Comparison of ENCODE assay signal across 10 mouse cellular contexts in genomic region chr14:25401104-25401963, GRCm38 (mm10). TPM values are rescaled to one million over a fixed set of nuclear protein-coding genes. Genes with fewer than 3 reads are reported as not detected.
DNase-seq lines count a peak whose midpoint lies in the region; ATAC-seq lines count a peak whose summit lies in the region.
"Had no signal": no experiment of that assay in that cellular context is flagged by ENCODE, and none has a peak within 500 bp of the region (broad histone marks: within the 10 kb centered on the region; RNA-seq: fewer than 3 reads in every experiment).

No protein-coding gene starts in this region.

- H3K36me3 ChIP-seq in lung, embryonic 16.5 days (ENCODE audit: control insufficient read depth, insufficient read depth, low read length), result no peaks in the 10 kb centered on the region

- H3K4me1 ChIP-seq in lung, embryonic 16.5 days (replicated peaks; ENCODE audit: control insufficient read depth, insufficient read depth, low read length), result peaks cover 8% of the 10 kb centered on the region

- intact Hi-C loops in heart, postnatal 25 days (cut with DNase I), result loop anchor here (2.0 kb wide), 1 partner anchor 39 kb away; no protein-coding TSS in a partner anchor
- intact Hi-C loops in left cerebral cortex, postnatal 25 days (cut with DNase I), result no loop called here

- peak; percentile 57 for ATAC-seq in common myeloid progenitor, adult 5-6 weeks (replicated peaks; ENCODE audit: low read depth, poor library complexity, severe bottlenecking)
- ATAC-seq in lung, embryonic 16.5 days (ENCODE audit: low read depth), result peak; percentile 55
- ATAC-seq: hindbrain, postnatal 0 days; Patski had no signal

- peak overlapping the region; percentile 65 for H3K27ac ChIP-seq in lung, embryonic 16.5 days (ENCODE audit: low read length)
- H3K27ac ChIP-seq: hindbrain, postnatal 0 days had no signal

- WGBS in lung, embryonic 16.5 days, result 74% methylated on average over 19 of the region's 19 CpGs

- H3K27me3 ChIP-seq in lung, embryonic 16.5 days (ENCODE audit: control insufficient read depth, insufficient read depth, low read depth, low read length), result no peaks in the 10 kb centered on the region
- H3K27me3 ChIP-seq: Patski had no signal

- H3K4me2 ChIP-seq in lung, embryonic 16.5 days (ENCODE audit: low read depth, low read length), result no peak overlapping the region

- H3K4me3 ChIP-seq in lung, embryonic 16.5 days (ENCODE audit: low read length), result no peak overlapping the region
- H3K4me3 ChIP-seq: myocyte had no signal

- H3K9me3 ChIP-seq in lung, embryonic 16.5 days (ENCODE audit: control insufficient read depth, low read length), result no peaks in the 10 kb centered on the region

- no peak overlapping the region for H3K9ac ChIP-seq in lung, embryonic 16.5 days (ENCODE audit: low read length)

- peak; percentile 99 for DNase-seq in MEL-GATA-1-ER (ENCODE audit: extremely low read depth, low read depth)
- peak; percentile 56 for DNase-seq in heart, postnatal 25 days (ENCODE audit: low spot score)
- no peak for DNase-seq in adrenal gland, adult 2 months
- no peak for DNase-seq in left cerebral cortex, postnatal 25 days (ENCODE audit: low spot score in 2 of 2)
- DNase-seq in retina, postnatal 1 day, result no peak

RNA-seq across cellular contexts. Expression of gene Zmiz1, which starts 57.7 kb away (rescaled TPM):
- 15.7 and 23.1 TPM in 2 replicates for total RNA-seq in common myeloid progenitor, adult 5-6 weeks (2017)
- total RNA-seq in heart, postnatal 25 days (2021), result 10 to 100 TPM; 40.2 to 49.9 TPM
- polyA plus RNA-seq in lung, embryonic 16.5 days (2015; fragmentation: Nextera tagmentation; extraction: Ambion mirVana), result 20.4 and 22.4 TPM in 2 replicates
- total RNA-seq in adrenal gland, adult 2 months (2021), result 100 to 1,000 TPM in 1 of 2 experiments, 10 to 100 TPM in 1; 90.8 to 142 TPM
- 72.7 and 95.8 TPM in 2 replicates for polyA plus RNA-seq in adrenal gland, adult 2 months (2012; rRNA removed)
- total RNA-seq in left cerebral cortex, postnatal 25 days (2021), result 10 to 100 TPM; 85.1 to 95.2 TPM

Comparison
In these comparisons a context has a peak if more than half of its experiments do, and no peak if none do; other contexts are left out.
1. DNase-seq: peak in MEL-GATA-1-ER (single experiment) and heart, postnatal 25 days (single experiment); none in adrenal gland, adult 2 months (single experiment), left cerebral cortex, postnatal 25 days (0 of 2) and retina, postnatal 1 day (single experiment).